Mouse (Mus musculus): Measurements from ENCODE around the gene Helz. TPM values are rescaled to one million over a fixed set of nuclear protein-coding genes. Genes with fewer than 3 reads are reported as not detected.

Gene Helz
- polyA plus RNA-seq, 1 experiment from 2014 or later, result 23.4 TPM

DNA sequence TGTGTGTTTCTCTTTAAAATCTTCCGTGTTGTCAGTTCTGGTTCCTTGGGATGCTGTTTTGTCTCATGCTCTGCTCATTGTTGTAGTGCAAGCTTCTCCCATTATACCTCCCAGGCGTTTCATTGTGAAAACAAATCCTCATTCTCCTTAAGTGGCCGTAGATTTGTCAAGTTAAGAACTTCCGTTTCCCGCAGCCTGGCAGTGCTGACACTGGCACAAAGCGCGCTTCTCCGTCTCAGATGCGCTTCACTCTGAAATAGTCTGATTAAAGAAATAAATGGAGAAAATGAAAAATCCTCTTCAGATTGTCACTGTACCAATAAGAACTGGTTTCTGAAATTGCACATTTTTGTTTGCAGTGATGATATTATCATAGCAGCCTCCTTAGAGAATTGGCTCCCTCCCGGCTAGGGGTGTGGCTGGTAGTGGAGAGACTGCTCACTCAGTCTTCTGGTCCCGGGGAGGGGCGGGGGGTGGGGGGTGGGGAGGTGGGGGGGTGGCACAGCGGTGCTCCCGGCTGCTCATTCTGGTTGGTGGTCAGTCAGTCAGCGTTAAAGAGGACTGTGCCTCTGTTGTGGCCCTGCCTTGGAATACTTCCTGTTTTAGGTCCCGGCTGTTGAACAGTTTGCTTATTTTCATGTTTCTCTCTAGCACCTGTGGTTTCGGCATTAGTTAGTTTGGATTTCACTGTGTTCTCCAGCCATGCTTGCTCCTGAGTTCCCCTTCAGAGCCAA is 128.6 kb downstream of the Helz start:
- Histone ChIP-seq H3K27me3 (ENCODE audit: control insufficient read depth, insufficient read depth, low read length) (no peaks in the 10 kb centered on the region), H3K9ac (ENCODE audit: low read length) (no peak overlapping the region), H3K36me3 (ENCODE audit: control insufficient read depth, insufficient read depth, low read length) (peaks cover 9% of the 10 kb centered on the region; the same call in 1 of the 2 replicates), H3K4me3 (ENCODE audit: low read depth, low read length) (no peak overlapping the region), H3K27ac (replicated peaks; ENCODE audit: low read depth, low read length) (no peak overlapping the region), H3K4me1 (ENCODE audit: control insufficient read depth, insufficient read depth, low read length) (no peaks in the 10 kb centered on the region), H3K4me2 (ENCODE audit: low read depth, severe bottlenecking) (no peak overlapping the region), H3K9me3 (ENCODE audit: control insufficient read depth, low read length) (no peaks in the 10 kb centered on the region)
- 87% methylated on average over 17 of the region's 17 CpGs for WGBS
- DNase-seq (ENCODE audit: low spot score) (no peak), ATAC-seq (ENCODE audit: insufficient number of reproducible peaks, low FRiP score, low TSS enrichment, low read depth) (no peak)

GRCm38 (mm10) chr11:107682694-107683355 is 135.1 kb downstream of the Helz start:
- no peak overlapping the region for H3K9ac ChIP-seq (ENCODE audit: low read length)
- no peak overlapping the region for H3K27ac ChIP-seq (replicated peaks; ENCODE audit: low read depth, low read length)
- 84% methylated on average over 9 of the region's 9 CpGs for WGBS

DNA sequence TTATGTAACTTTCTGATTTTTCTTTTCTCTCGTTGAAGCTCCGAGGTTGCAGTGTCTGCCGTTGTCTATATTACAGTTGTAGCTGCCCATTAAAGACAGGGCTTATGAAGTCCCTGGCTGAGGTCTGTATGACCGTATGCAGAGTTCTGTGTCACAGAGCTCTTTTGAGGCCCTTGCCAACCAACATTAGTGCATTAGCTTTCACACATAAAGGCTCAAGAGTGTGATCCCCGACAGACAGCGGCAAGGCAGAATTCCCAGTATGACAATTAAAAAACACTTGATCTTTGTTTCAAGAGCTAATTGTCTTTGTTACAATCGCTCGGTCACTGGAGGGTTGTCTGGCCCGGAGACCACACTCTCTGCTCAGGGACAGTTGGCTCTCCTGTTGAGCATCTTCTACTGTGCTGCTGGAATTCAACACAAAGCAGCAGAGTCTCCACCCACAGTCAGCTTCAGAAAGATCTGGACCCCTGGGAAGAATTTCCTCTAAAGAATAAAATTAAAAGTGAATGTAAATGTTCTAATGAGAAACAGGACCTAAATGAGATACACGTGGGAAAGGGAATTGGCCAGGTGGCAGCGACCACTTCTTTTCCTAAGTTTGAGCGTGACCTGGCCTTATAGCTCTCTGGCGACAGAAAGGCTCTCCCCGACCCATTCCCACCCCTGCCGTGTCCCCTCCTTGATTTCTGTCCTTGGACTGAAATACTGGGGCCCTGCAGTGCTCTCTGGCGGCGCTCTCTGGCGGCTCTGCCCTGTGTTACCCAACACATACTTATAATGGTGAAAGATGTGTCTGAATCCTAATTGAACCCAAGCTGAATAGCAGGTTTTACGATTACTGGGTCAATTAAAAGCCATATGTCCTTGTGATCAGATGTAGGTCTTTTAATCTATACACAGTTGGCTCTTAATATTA is 136.1 kb downstream of the Helz start:
- Histone ChIP-seq H3K9me3 (ENCODE audit: control insufficient read depth, low read length) (no peaks in the 10 kb centered on the region), H3K36me3 (ENCODE audit: control insufficient read depth, insufficient read depth, low read length) (peaks cover 10% of the 10 kb centered on the region), H3K27ac (replicated peaks; ENCODE audit: low read depth, low read length) (no peak overlapping the region), H3K4me1 (ENCODE audit: control insufficient read depth, insufficient read depth, low read length) (peaks cover 5% of the 10 kb centered on the region; the same call in 1 of the 2 replicates), H3K27me3 (ENCODE audit: control insufficient read depth, insufficient read depth, low read length) (no peaks in the 10 kb centered on the region), H3K4me3 (ENCODE audit: low read depth, low read length) (no peak overlapping the region), H3K4me2 (ENCODE audit: low read depth, severe bottlenecking) (no peak overlapping the region), H3K9ac (ENCODE audit: low read length) (no peak overlapping the region)
- WGBS, result 49% methylated on average over 19 of the region's 19 CpGs
- DNase-seq (ENCODE audit: low spot score) (peak; percentile 58), ATAC-seq (ENCODE audit: insufficient number of reproducible peaks, low FRiP score, low TSS enrichment, low read depth) (no peak)

More at GRCm38 (mm10) chr11:107682694-107683355, 135.1 kb downstream of the Helz start:
- ATAC-seq (ENCODE audit: insufficient number of reproducible peaks, low FRiP score, low TSS enrichment, low read depth) (no peak), DNase-seq (ENCODE audit: low spot score) (no peak)
- H3K27me3 ChIP-seq (ENCODE audit: control insufficient read depth, insufficient read depth, low read length), result no peaks in the 10 kb centered on the region
- H3K4me3 ChIP-seq (ENCODE audit: low read depth, low read length), result no peak overlapping the region
- no peak overlapping the region for H3K4me2 ChIP-seq (ENCODE audit: low read depth, severe bottlenecking)
- H3K9me3 ChIP-seq (ENCODE audit: control insufficient read depth, low read length), result no peaks in the 10 kb centered on the region
- H3K36me3 ChIP-seq (ENCODE audit: control insufficient read depth, insufficient read depth, low read length), result peaks cover 10% of the 10 kb centered on the region
- peaks cover 5% of the 10 kb centered on the region; the same call in 1 of the 2 replicates for H3K4me1 ChIP-seq (ENCODE audit: control insufficient read depth, insufficient read depth, low read length)

- DNase-seq (ENCODE audit: low spot score), result no peak
- peaks cover 5% of the 10 kb centered on the region; the same call in 1 of the 2 replicates for H3K4me1 ChIP-seq (ENCODE audit: control insufficient read depth, insufficient read depth, low read length)
- H3K27ac ChIP-seq (replicated peaks; ENCODE audit: low read depth, low read length), result no peak overlapping the region
- no peaks in the 10 kb centered on the region for H3K9me3 ChIP-seq (ENCODE audit: control insufficient read depth, low read length)
- H3K27me3 ChIP-seq (ENCODE audit: control insufficient read depth, insufficient read depth, low read length), result no peaks in the 10 kb centered on the region
- 83% methylated on average over 20 of the region's 20 CpGs for WGBS
- H3K36me3 ChIP-seq (ENCODE audit: control insufficient read depth, insufficient read depth, low read length), result peaks cover 10% of the 10 kb centered on the region
- H3K4me3 ChIP-seq (ENCODE audit: low read depth, low read length), result no peak overlapping the region
- ATAC-seq (ENCODE audit: insufficient number of reproducible peaks, low FRiP score, low TSS enrichment, low read depth), result no peak
- H3K9ac ChIP-seq (ENCODE audit: low read length), result no peak overlapping the region
- no peak overlapping the region for H3K4me2 ChIP-seq (ENCODE audit: low read depth, severe bottlenecking)
Measured at GRCm38 (mm10) chr11:107686290-107686689, 138.6 kb downstream of the Helz start.

DNA sequence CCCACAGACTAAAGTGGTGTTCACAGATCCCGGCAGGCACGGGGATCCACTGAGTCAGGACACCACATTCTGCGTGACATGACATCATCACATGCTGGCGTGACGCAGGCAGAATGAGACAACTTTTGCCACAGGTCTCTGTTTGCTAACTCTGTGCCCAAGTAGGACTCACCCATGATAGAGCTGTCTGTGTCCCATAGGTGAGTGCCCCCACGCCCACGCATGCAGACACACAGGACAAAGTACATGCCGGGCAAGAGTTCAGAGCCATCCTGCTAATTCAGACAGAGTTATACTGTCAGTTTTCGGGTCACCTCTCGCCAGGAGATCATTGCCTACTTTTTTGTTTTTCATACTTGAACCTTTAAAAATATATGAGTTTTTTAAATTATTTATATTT is 140.8 kb downstream of the Helz start:
- H3K27ac ChIP-seq (replicated peaks; ENCODE audit: low read depth, low read length), result no peak overlapping the region
- peaks cover 5% of the 10 kb centered on the region; the same call in 1 of the 2 replicates for H3K4me1 ChIP-seq (ENCODE audit: control insufficient read depth, insufficient read depth, low read length)
- peaks cover 10% of the 10 kb centered on the region for H3K36me3 ChIP-seq (ENCODE audit: control insufficient read depth, insufficient read depth, low read length)
- H3K4me3 ChIP-seq (ENCODE audit: low read depth, low read length), result no peak overlapping the region
- 96% methylated on average over 10 of the region's 10 CpGs for WGBS
- H3K27me3 ChIP-seq (ENCODE audit: control insufficient read depth, insufficient read depth, low read length), result no peaks in the 10 kb centered on the region
- DNase-seq (ENCODE audit: low spot score), result no peak
- H3K9ac ChIP-seq (ENCODE audit: low read length), result no peak overlapping the region
- no peaks in the 10 kb centered on the region for H3K9me3 ChIP-seq (ENCODE audit: control insufficient read depth, low read length)
- no peak overlapping the region for H3K4me2 ChIP-seq (ENCODE audit: low read depth, severe bottlenecking)
- ATAC-seq (ENCODE audit: insufficient number of reproducible peaks, low FRiP score, low TSS enrichment, low read depth), result no peak

DNA sequence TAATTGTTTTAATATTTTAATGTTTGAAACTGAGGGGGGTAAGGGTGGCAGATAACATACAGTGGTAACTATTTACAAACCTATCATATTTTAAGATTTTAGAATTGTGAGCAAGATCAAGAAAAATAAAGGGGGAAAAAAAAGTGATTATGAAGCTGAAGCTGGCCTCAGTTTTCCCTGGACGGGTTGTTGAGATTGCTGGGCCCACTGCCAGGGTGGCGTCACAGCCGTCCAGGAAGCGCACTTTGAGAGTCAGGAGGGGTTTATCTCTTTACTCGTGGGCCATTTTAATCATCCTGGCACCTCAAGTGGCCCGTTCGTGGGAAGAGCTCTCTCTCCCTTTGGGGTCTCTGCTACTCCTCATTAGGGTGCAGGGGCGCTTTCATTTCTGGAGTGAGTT is 143.8 kb downstream of the Helz start:
- WGBS, result 91% methylated on average over 8 of the region's 8 CpGs

GRCm38 (mm10) chr11:107693338-107693737 is 145.6 kb downstream of the Helz start:
- no peak overlapping the region for H3K27ac ChIP-seq (replicated peaks; ENCODE audit: low read depth, low read length)
- H3K4me3 ChIP-seq (ENCODE audit: low read depth, low read length), result no peak overlapping the region
- ATAC-seq (ENCODE audit: insufficient number of reproducible peaks, low FRiP score, low TSS enrichment, low read depth), result no peak
- no peaks in the 10 kb centered on the region for H3K27me3 ChIP-seq (ENCODE audit: control insufficient read depth, insufficient read depth, low read length)
- no peaks in the 10 kb centered on the region for H3K9me3 ChIP-seq (ENCODE audit: control insufficient read depth, low read length)
- 0 out of 2 replicates have a peak, but pooled peaks cover 3% of the 10 kb centered on the region for H3K4me1 ChIP-seq (ENCODE audit: control insufficient read depth, insufficient read depth, low read length)
- H3K9ac ChIP-seq (ENCODE audit: low read length), result no peak overlapping the region
- no peaks in the 10 kb centered on the region; the same call in 1 of the 2 replicates for H3K36me3 ChIP-seq (ENCODE audit: control insufficient read depth, insufficient read depth, low read length)
- no peak for DNase-seq (ENCODE audit: low spot score)
- no peak overlapping the region for H3K4me2 ChIP-seq (ENCODE audit: low read depth, severe bottlenecking)
- 86% methylated on average over 6 of the region's 6 CpGs for WGBS

More for the DNA sequence above, 143.8 kb downstream of the Helz start:
- H3K9ac ChIP-seq (ENCODE audit: low read length), result no peak overlapping the region
- no peak overlapping the region for H3K4me2 ChIP-seq (ENCODE audit: low read depth, severe bottlenecking)
- H3K27ac ChIP-seq (replicated peaks; ENCODE audit: low read depth, low read length), result no peak overlapping the region
- H3K36me3 ChIP-seq (ENCODE audit: control insufficient read depth, insufficient read depth, low read length), result peaks cover 1% of the 10 kb centered on the region; the same call in 1 of the 2 replicates
- DNase-seq (ENCODE audit: low spot score) (no peak), ATAC-seq (ENCODE audit: insufficient number of reproducible peaks, low FRiP score, low TSS enrichment, low read depth) (no peak)
- H3K9me3 ChIP-seq (ENCODE audit: control insufficient read depth, low read length), result no peaks in the 10 kb centered on the region
- no peak overlapping the region for H3K4me3 ChIP-seq (ENCODE audit: low read depth, low read length)
- no peaks in the 10 kb centered on the region for H3K27me3 ChIP-seq (ENCODE audit: control insufficient read depth, insufficient read depth, low read length)
- 0 out of 2 replicates have a peak, but pooled peaks cover 3% of the 10 kb centered on the region for H3K4me1 ChIP-seq (ENCODE audit: control insufficient read depth, insufficient read depth, low read length)

DNA sequence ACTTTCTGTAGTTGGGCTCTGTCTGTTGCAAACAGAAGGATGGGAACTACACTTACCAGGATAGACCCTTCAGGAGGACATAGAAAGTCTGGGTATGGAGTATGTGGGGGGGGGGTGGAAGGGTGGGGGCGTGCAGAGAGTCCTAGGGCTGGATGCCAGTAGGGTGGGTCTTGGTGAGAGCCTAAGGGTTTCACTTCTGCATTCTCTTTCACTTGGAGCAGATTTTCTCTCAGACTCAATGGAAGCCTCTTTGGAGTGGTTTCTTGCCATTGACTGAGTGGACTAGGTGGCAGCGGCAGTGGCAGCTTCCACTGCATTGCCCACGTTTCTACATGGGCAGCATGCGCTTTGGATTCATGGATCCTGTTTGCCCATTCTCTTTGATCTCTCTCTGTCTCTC is 152.2 kb downstream of the Helz start:
- no peaks in the 10 kb centered on the region for H3K36me3 ChIP-seq (ENCODE audit: control insufficient read depth, insufficient read depth, low read length)
- H3K4me3 ChIP-seq (ENCODE audit: low read depth, low read length), result no peak overlapping the region
- H3K9me3 ChIP-seq (ENCODE audit: control insufficient read depth, low read length), result no peaks in the 10 kb centered on the region
- H3K9ac ChIP-seq (ENCODE audit: low read length), result no peak overlapping the region
- 0 out of 2 replicates have a peak, but pooled peaks cover 5% of the 10 kb centered on the region for H3K4me1 ChIP-seq (ENCODE audit: control insufficient read depth, insufficient read depth, low read length)
- no peak overlapping the region for H3K4me2 ChIP-seq (ENCODE audit: low read depth, severe bottlenecking)
- DNase-seq (ENCODE audit: low spot score) (no peak), ATAC-seq (ENCODE audit: insufficient number of reproducible peaks, low FRiP score, low TSS enrichment, low read depth) (no peak)
- no peaks in the 10 kb centered on the region for H3K27me3 ChIP-seq (ENCODE audit: control insufficient read depth, insufficient read depth, low read length)
- 95% methylated on average over 4 of the region's 4 CpGs for WGBS
- no peak overlapping the region for H3K27ac ChIP-seq (replicated peaks; ENCODE audit: low read depth, low read length)
